Mouse (Mus musculus) stomach, postnatal 0 days (tissue): Measurements from ENCODE around the gene Prkcb. TPM values are rescaled to one million over a fixed set of nuclear protein-coding genes. Genes with fewer than 3 reads are reported as not detected.

Experiments
- ATAC-seq: fragments of 200-750 bp; cut with Nextera tagmentation; 2 replicates; pipeline ENCODE4 v1.8.0; 2017; ENCODE audit not compliant: low FRiP score, low TSS enrichment
- DNase-seq: peaks from one replicate; pipeline ENCODE4 v3.0.0-alpha.2; 2016; ENCODE audit warnings: low spot score
- H3K27ac ChIP-seq: fragments of 300-500 bp; sonication (generic); replicated peaks from 2 replicates; pipeline ENCODE4 v1.5.1; 2014; ENCODE audit warnings: mild to moderate bottlenecking, control low read depth
- H3K27me3 ChIP-seq: fragments of 300-500 bp; sonication (generic); 2 replicates; pipeline ENCODE4 v1.6.1; 2014; ENCODE audit warnings: low read length; ENCODE audit not compliant: control insufficient read depth, insufficient read depth
- H3K36me3 ChIP-seq: fragments of 300-500 bp; sonication (generic); 2 replicates; pipeline ENCODE4 v1.6.1; 2014; ENCODE audit warnings: low read length, mixed read lengths; ENCODE audit not compliant: control insufficient read depth, insufficient read depth
- H3K4me1 ChIP-seq: fragments of 300-500 bp; sonication (generic); replicated peaks from 2 replicates; pipeline ENCODE4 v1.6.1; 2014; ENCODE audit warnings: antibody characterized with exemption; ENCODE audit not compliant: control insufficient read depth, insufficient read depth
- H3K4me2 ChIP-seq: fragments of 300-500 bp; sonication (generic); replicated peaks from 2 replicates; pipeline ENCODE4 v1.6.1; 2014; ENCODE audit warnings: low read depth, mild to moderate bottlenecking, control low read depth, moderate library complexity
- H3K4me3 ChIP-seq: fragments of 300-500 bp; sonication (generic); 2 replicates; pipeline ENCODE4 v1.5.1; 2014; ENCODE audit warnings: low read depth, low read length, control low read depth
- H3K9ac ChIP-seq: fragments of 300-500 bp; sonication (generic); 2 replicates; pipeline ENCODE4 v1.6.1; 2014; ENCODE audit warnings: mild to moderate bottlenecking, low read length, control low read depth, mixed read lengths
- H3K9me3 ChIP-seq: fragments of 300-500 bp; sonication (generic); 2 replicates; pipeline ENCODE4 v1.6.1; 2016; ENCODE audit warnings: low read length; ENCODE audit not compliant: control insufficient read depth
- CTCF ChIP-seq: IDR thresholded peaks from 2 replicates; pipeline ENCODE4 v1.5.1; 2016; ENCODE audit warnings: antibody characterized with exemption, low read depth, mild to moderate bottlenecking, moderate library complexity
- EP300 ChIP-seq: optimal IDR thresholded peaks from 2 replicates; pipeline ENCODE3; 2016; ENCODE audit warnings: antibody characterized with exemption
- WGBS: fragments of 180-500 bp; shearing (Covaris S2); extraction: QIAGEN DNeasy Blood & Tissue Kit; methylation state at CpG from one replicate; pipeline ENCODE4 v1.1.7; 2014; 5-methylcytosine and 5-hydroxymethylcytosine counted together
- polyA plus RNA-seq: library from polyadenylated mRNA; unstranded; fragments of >200 nt; fragmentation: Nextera tagmentation; extraction: Ambion mirVana; gene quantifications from 2 replicates; pipeline ENCODE4 v1.2.1, GENCODE M21; 2015

Prkcb gene
- polyA plus RNA-seq, 1 experiment from 2014 or later, result 7.9 TPM

DNA sequence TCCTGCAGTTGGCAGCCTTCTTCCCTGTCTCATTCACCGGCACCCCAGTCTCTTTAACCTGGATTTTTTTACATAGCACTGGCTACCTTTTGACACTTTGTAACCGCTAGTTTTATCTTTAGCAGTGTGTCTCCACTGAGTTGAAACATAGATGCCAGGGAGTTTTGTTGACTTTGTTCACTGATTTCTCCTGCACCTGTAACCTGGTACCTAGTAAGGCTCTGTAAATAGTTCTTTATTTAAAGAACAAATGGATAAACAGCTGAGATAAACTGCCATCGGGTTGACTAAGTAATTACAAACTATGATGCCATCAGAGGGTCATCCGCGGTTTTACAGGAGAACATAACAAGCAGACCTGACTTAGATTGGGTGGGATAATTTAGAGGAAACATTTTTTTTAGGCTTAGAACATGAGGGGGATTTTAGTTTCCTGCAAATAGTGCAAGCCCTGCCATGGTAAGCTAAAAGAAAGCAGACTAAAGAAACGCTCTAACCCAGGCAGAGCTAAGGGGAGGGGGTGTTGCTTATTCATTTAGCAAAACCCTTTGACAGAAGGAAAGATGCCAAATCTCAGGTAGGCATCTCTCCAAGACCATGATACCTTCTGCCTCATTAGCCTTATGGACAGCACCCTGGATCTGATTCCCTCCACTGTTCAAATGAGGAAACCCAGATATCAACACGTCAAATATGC lies 291.1 kb downstream of the Prkcb start:
- Histone ChIP-seq H3K4me1 (no peaks in the 10 kb centered on the region), H3K4me2 (no peak overlapping the region), H3K9ac (no peak overlapping the region), H3K9me3 (no peaks in the 10 kb centered on the region), H3K27me3 (no peaks in the 10 kb centered on the region), H3K27ac (no peak overlapping the region), H3K4me3 (no peak overlapping the region), H3K36me3 (no peaks in the 10 kb centered on the region)
- ATAC-seq (no peak), DNase-seq (no peak)
- 48% methylated on average over 7 of the region's 7 CpGs for WGBS
- TF ChIP-seq EP300, result no peak
- TF ChIP-seq CTCF, result no peak

DNA sequence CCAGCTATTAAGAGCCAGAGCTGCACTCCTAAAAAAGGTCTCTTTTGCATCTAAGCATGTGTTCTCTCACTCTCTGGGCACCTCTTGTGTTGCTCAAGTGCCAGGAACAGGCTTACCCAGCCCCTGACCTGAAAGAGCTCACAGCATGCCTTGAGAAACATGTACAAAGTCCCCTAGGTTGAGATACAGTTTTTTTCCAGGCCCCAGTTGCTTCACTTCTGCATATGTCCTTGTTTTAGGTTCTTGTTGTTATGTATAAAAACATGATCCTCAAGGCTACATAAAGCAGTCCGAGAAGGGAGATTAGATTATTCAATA lies 291.6 kb downstream of the Prkcb start:
- DNase-seq, result no peak
- no peak for ATAC-seq
- 75% methylated on average over 1 of the region's 1 CpGs for WGBS
- H3K27me3 ChIP-seq, result no peaks in the 10 kb centered on the region
- no peaks in the 10 kb centered on the region for H3K36me3 ChIP-seq
- no peak overlapping the region for H3K4me3 ChIP-seq
- H3K4me2 ChIP-seq, result no peak overlapping the region
- TF ChIP-seq CTCF (no peak), EP300 (no peak)
- H3K4me1 ChIP-seq, result no peaks in the 10 kb centered on the region
- H3K9ac ChIP-seq, result no peak overlapping the region
- H3K27ac ChIP-seq, result no peak overlapping the region
- no peaks in the 10 kb centered on the region for H3K9me3 ChIP-seq

DNA sequence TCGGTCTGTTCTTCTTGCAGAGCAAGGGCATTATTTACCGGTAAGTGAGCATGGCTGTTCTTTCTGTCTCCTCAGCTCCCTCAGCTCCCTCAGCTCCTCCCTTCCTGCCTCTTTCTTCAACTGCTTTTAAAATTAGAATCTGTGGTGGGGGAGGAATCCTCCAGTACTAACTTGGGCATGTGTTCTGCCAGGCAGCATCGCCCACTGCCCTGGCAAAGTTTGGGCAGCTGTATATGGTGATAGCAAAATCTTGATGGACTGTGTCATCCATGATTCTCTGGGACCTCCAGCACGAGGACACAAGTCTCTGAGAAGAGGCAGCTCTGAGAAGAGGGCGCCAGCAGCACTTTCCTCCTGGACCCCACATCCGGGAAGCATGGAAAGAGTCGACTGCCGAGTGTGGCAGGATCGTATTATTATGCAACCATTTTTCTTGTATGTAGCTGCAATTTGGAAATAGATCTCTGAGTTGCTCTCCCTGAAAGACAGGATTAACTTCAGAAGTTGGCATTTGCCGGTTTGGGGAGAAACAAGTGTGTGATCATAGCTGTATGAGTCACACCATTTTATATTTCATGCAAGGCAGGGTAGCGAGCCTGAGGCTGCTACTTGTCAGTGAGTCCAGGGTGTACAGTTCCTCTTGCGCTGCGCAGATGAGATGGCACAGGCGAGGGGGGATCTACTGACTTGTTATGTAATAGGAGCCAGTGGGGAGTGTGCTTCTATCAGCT lies 296.0 kb downstream of the Prkcb start:
- DNase-seq, result no peak
- H3K27me3 ChIP-seq, result no peaks in the 10 kb centered on the region
- no peak overlapping the region for H3K9ac ChIP-seq
- ATAC-seq, result no peak
- H3K4me2 ChIP-seq, result no peak overlapping the region
- H3K27ac ChIP-seq, result no peak overlapping the region
- H3K9me3 ChIP-seq, result no peaks in the 10 kb centered on the region
- H3K36me3 ChIP-seq, result no peaks in the 10 kb centered on the region
- WGBS, result 73% methylated on average over 14 of the region's 14 CpGs
- H3K4me1 ChIP-seq, result no peaks in the 10 kb centered on the region
- no peak overlapping the region for H3K4me3 ChIP-seq
- TF ChIP-seq EP300 (no peak), CTCF (no peak)

- no peak overlapping the region for H3K4me2 ChIP-seq
- DNase-seq (no peak), ATAC-seq (no peak)
- H3K9ac ChIP-seq, result no peak overlapping the region
- no peak overlapping the region for H3K4me3 ChIP-seq
- no peaks in the 10 kb centered on the region for H3K36me3 ChIP-seq
- no peak for TF ChIP-seq CTCF
- no peak for TF ChIP-seq EP300
- no peaks in the 10 kb centered on the region for H3K9me3 ChIP-seq
- H3K4me1 ChIP-seq, result 0 out of 2 replicates have a peak, but pooled peaks cover 2% of the 10 kb centered on the region
- no peaks in the 10 kb centered on the region for H3K27me3 ChIP-seq
- 57% methylated on average over 10 of the region's 10 CpGs for WGBS
- H3K27ac ChIP-seq, result no peak overlapping the region
Observed at GRCm38 (mm10) chr7:122595897-122596296, 307.3 kb downstream of the Prkcb start.

- Histone ChIP-seq H3K9ac (no peak overlapping the region), H3K27ac (no peak overlapping the region), H3K4me1 (0 out of 2 replicates have a peak, but pooled peaks cover 2% of the 10 kb centered on the region), H3K27me3 (no peaks in the 10 kb centered on the region), H3K4me2 (no peak overlapping the region), H3K9me3 (no peaks in the 10 kb centered on the region), H3K4me3 (no peak overlapping the region), H3K36me3 (no peaks in the 10 kb centered on the region)
- TF ChIP-seq EP300, result no peak
- DNase-seq (no peak), ATAC-seq (no peak)
- WGBS, result 54% methylated on average over 9 of the region's 9 CpGs
Observed at GRCm38 (mm10) chr7:122596596-122597170, 308.1 kb downstream of the Prkcb start.

DNA sequence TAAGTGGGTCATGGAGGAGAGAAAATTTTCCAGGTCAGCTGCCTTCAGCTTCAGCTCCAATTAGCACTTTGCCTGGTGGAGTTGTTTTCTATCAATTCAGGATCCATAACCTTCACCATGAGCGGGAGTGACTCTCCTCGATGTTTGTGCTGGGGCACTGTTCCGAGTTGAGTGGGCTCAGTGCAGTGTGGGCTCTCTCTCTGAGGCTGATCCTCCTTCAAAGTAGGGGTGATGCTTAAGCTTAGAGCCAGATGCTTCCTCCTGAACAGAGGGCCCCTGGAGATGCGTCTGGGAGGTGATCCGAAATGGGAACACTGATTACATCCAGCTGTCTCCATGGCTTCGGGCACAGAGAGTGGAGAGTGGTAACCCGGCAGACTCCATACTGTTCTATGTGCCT lies 308.8 kb downstream of the Prkcb start:
- ATAC-seq, result no peak
- Histone ChIP-seq H3K4me3 (no peak overlapping the region), H3K9ac (no peak overlapping the region), H3K36me3 (no peaks in the 10 kb centered on the region), H3K27me3 (no peaks in the 10 kb centered on the region), H3K9me3 (no peaks in the 10 kb centered on the region), H3K4me1 (0 out of 2 replicates have a peak, but pooled peaks cover 2% of the 10 kb centered on the region), H3K4me2 (no peak overlapping the region), H3K27ac (no peak overlapping the region)
- DNase-seq, result no peak
- 72% methylated on average over 7 of the region's 7 CpGs for WGBS
- no peak for TF ChIP-seq CTCF
- TF ChIP-seq EP300, result no peak
